Mouse (Mus musculus) heart, adult 2 months (tissue): ENCODE data around the gene Unc45a.

Experiments
- CTCF ChIP-seq: fragments of 200-600 bp; IDR thresholded peaks from 2 replicates; pipeline ENCODE4 v1.8.1; 2022; ENCODE audit warnings: antibody characterized with exemption, mild to moderate bottlenecking, moderate library complexity
- EP300 ChIP-seq: fragments of 200-500 bp; IDR thresholded peaks from 2 replicates; pipeline ENCODE4 v1.6.1; 2011; ENCODE audit warnings: low read depth, low read length, control low read depth; ENCODE audit not compliant: insufficient read depth
- POLR2A ChIP-seq: fragments of 200-500 bp; IDR thresholded peaks from 2 replicates; pipeline ENCODE4 v1.6.1; 2011; ENCODE audit warnings: mild to moderate bottlenecking, low read depth, low read length, control low read depth; ENCODE audit not compliant: insufficient read depth

DNA sequence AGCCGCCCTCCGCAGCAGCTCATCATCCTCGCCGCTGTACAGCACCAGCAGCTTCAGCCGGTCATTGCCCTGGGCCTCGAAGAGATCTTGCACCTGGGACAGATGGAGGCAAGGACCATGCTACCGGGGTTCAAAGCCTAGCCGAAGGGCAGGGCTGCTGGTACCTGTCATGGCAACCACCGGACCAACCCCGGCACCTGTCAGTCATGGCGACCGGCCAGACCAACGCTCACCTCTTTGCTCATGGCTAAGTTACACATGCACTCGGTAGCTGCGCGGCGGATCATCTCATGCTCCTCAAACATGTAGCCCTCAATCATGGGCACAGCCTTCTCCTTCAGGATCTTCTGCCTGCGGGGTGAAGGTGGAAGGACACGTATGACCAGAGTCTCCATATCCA, 14.7 kb downstream of the Unc45a start:
- TF ChIP-seq POLR2A (no peak), CTCF (no peak), EP300 (no peak)
